Mouse (Mus musculus) cerebellum, postnatal 4 days (tissue): Measurements from ENCODE around the gene Spata2l.
"Not testable (repeated sequence)": the region's sequence is repeated elsewhere in the genome, so short reads cannot be mapped to it uniquely, and the experiment has no call there.

ENCODE experiments used
- DNase-seq, 2 experiments: peaks; one replicate each; pipeline ENCODE4 v3.0.0; 2022; ENCODE audit warnings: low spot score in 2 of 2, mixed read lengths in 1 of 2

The Spata2l gene

GRCm38 (mm10) chr8:123247748-123248147 lies 11.7 kb upstream of the Spata2l start:
- DNase-seq = no peak

GRCm38 (mm10) chr8:123245543-123245942 lies 9.5 kb upstream of the Spata2l start:
- no peak for DNase-seq

- DNase-seq = no peak
Measured at GRCm38 (mm10) chr8:123244382-123244781, 8.3 kb upstream of the Spata2l start.

GRCm38 (mm10) chr8:123243053-123243452 lies 7.0 kb upstream of the Spata2l start:
- DNase-seq = no peak

GRCm38 (mm10) chr8:123242107-123242923 lies 6.3 kb upstream of the Spata2l start:
- DNase-seq = no peak

GRCm38 (mm10) chr8:123239398-123239797 lies 3.4 kb upstream of the Spata2l start:
- DNase-seq = no peak

GRCm38 (mm10) chr8:123234918-123235519 lies 1.0 kb downstream of the Spata2l start:
- no peak for DNase-seq

GRCm38 (mm10) chr8:123233760-123234159 lies 2.3 kb downstream of the Spata2l start:
- DNase-seq = no peak

GRCm38 (mm10) chr8:123233300-123233699 lies 2.7 kb downstream of the Spata2l start:
- DNase-seq = no peak

GRCm38 (mm10) chr8:123232553-123232952 lies 3.5 kb downstream of the Spata2l start:
- no peak for DNase-seq

GRCm38 (mm10) chr8:123231742-123232141 lies 4.3 kb downstream of the Spata2l start:
- no peak for DNase-seq

- DNase-seq = not testable (repeated sequence)
Measured at GRCm38 (mm10) chr8:123230326-123230725, 5.7 kb downstream of the Spata2l start.

GRCm38 (mm10) chr8:123228416-123228815 lies 7.6 kb downstream of the Spata2l start:
- no peak for DNase-seq

GRCm38 (mm10) chr8:123224278-123225266 lies 11.5 kb downstream of the Spata2l start, which contains the start of gene Cdk10:
Cdk10 (plus strand) TSS chr8:123224842.
- DNase-seq = peak; percentile 78 to 89

GRCm38 (mm10) chr8:123220917-123221316 lies 15.1 kb downstream of the Spata2l start:
- DNase-seq = no peak

- no peak for DNase-seq
Measured at GRCm38 (mm10) chr8:123215430-123215829, 20.6 kb downstream of the Spata2l start.

- DNase-seq = no peak
Measured at GRCm38 (mm10) chr8:123213118-123213772, 22.8 kb downstream of the Spata2l start.

GRCm38 (mm10) chr8:123212321-123213117 lies 23.5 kb downstream of the Spata2l start, which contains the start of the genes Chmp1a and Spata33:
Chmp1a (minus strand) TSS chr8:123212763.
Spata33 (plus strand) TSS chr8:123212832.
- peak; percentile 67 to 91 for DNase-seq

- DNase-seq = no peak
Measured at GRCm38 (mm10) chr8:123211876-123212275, 24.2 kb downstream of the Spata2l start.

- no peak for DNase-seq
Measured at GRCm38 (mm10) chr8:123203571-123203970, 32.5 kb downstream of the Spata2l start.
